Mouse (Mus musculus) stomach, embryonic 14.5 days (tissue): Measurements from ENCODE around the gene Vangl1. TPM values are rescaled to one million over a fixed set of nuclear protein-coding genes. Genes with fewer than 3 reads are reported as not detected.
A peak's percentile ranks its signal among the peaks of the same experiment; 100 is the strongest.

ENCODE experiments used
- ATAC-seq: fragments of 200-750 bp; cut with Nextera tagmentation; 2 replicates; pipeline ENCODE4 v1.8.0; 2017; ENCODE audit warnings: low read depth, moderate TSS enrichment; ENCODE audit not compliant: insufficient number of reproducible peaks, insufficient read depth, low FRiP score
- H3K27ac ChIP-seq: fragments of 300-500 bp; sonication (generic); 2 replicates; pipeline ENCODE4 v1.5.1; 2014; ENCODE audit warnings: mild to moderate bottlenecking, low read length, moderate library complexity, mixed read lengths
- H3K27me3 ChIP-seq: fragments of 300-500 bp; sonication (generic); 2 replicates; pipeline ENCODE4 v1.6.1; 2014; ENCODE audit warnings: low read length, control low read depth, mixed read lengths; ENCODE audit not compliant: control insufficient read depth, insufficient read depth
- H3K36me3 ChIP-seq: fragments of 300-500 bp; sonication (generic); 2 replicates; pipeline ENCODE4 v1.6.1; 2014; ENCODE audit warnings: mild to moderate bottlenecking, control low read depth, low read length, moderate library complexity, mixed read lengths; ENCODE audit not compliant: control insufficient read depth, insufficient read depth
- H3K4me1 ChIP-seq: fragments of 300-500 bp; sonication (generic); 2 replicates; pipeline ENCODE4 v1.6.1; 2014; ENCODE audit warnings: low read length, control low read depth, mixed read lengths; ENCODE audit not compliant: control insufficient read depth, insufficient read depth
- H3K4me2 ChIP-seq: fragments of 300-500 bp; sonication (generic); replicated peaks from 2 replicates; pipeline ENCODE4 v1.6.1; 2014; ENCODE audit warnings: low read depth, low read length, control low read depth
- H3K4me3 ChIP-seq: fragments of 300-500 bp; sonication (generic); 2 replicates; pipeline ENCODE4 v1.5.1; 2014; ENCODE audit warnings: low read depth, low read length, control low read depth
- H3K9ac ChIP-seq: fragments of 300-500 bp; sonication (generic); replicated peaks from 2 replicates; pipeline ENCODE4 v1.6.1; 2014; ENCODE audit warnings: low read depth, mild to moderate bottlenecking, control low read depth, low read length, moderate library complexity, mixed read lengths
- H3K9me3 ChIP-seq: fragments of 300-500 bp; sonication (generic); 2 replicates; pipeline ENCODE4 v1.6.1; 2016; ENCODE audit warnings: low read depth, low read length, control low read depth; ENCODE audit not compliant: control insufficient read depth
- WGBS: fragments of 180-500 bp; shearing (Covaris S2); extraction: QIAGEN DNeasy Blood & Tissue Kit; methylation state at CpG from one replicate; pipeline ENCODE4 v1.1.7; 2014; 5-methylcytosine and 5-hydroxymethylcytosine counted together
- polyA plus RNA-seq: library from polyadenylated mRNA; unstranded; fragments of >200 nt; fragmentation: Nextera tagmentation; extraction: Ambion mirVana; gene quantifications from 2 replicates; pipeline ENCODE4 v1.2.1, GENCODE M21; 2014

Vangl1 gene
- polyA plus RNA-seq, 1 experiment from 2014 or later = 29.5 TPM

DNA sequence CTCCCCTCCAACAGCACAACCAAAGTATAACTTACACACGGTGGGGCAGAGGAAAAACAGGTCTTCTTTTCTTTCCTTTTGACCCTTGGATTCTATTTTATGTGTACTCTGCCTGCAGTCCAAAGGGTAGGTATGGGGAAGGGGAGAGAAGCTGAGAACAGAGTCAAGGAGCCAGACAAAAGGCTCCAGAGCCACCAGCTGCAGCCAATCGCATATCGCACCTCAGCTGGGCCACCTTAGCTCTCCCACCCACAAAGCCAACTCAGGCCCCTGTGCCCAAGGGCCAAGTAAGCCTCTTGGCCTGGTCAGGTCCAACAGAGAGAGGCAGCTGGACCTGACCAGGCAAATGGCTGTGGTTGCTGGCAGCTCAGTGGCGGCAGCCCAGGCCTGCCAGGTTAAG lies 52.0 kb downstream of the Vangl1 start:
- Histone ChIP-seq H3K27me3 (no peaks in the 10 kb centered on the region), H3K36me3 (peaks cover 8% of the 10 kb centered on the region), H3K9me3 (no peaks in the 10 kb centered on the region), H3K4me1 (peaks cover 5% of the 10 kb centered on the region; the same call in 1 of the 2 replicates), H3K27ac (peak overlapping the region; percentile 84), H3K9ac (no peak overlapping the region), H3K4me2 (peak overlapping the region; percentile 18; the same call in 1 of the 2 replicates), H3K4me3 (no peak overlapping the region)
- WGBS = 39% methylated on average over 4 of the region's 4 CpGs
- ATAC-seq = no peak

DNA sequence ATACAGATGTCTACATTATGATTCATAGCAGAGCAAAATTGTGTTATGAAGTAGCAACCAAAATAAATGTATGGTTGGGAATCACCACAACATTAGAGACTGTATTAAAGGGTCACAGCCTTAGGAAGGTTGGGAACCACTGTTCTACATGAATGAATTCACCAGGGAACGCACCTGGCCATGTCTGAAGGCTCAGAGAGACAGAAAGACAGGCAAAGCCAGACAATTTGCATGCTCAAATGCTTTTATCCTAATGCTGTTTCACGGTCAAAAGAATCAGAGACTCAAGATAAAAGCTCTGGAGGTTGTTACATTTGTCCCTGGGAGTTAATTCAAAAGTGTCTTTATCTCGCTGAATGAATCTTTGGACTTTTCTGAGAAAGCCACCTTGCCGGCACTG lies 52.6 kb downstream of the Vangl1 start:
- H3K9ac ChIP-seq = no peak overlapping the region
- peak overlapping the region; percentile 84 for H3K27ac ChIP-seq
- 63% methylated on average over 4 of the region's 4 CpGs for WGBS
- no peak overlapping the region for H3K4me2 ChIP-seq
- no peak for ATAC-seq
- H3K9me3 ChIP-seq = no peaks in the 10 kb centered on the region
- H3K4me1 ChIP-seq = peaks cover 5% of the 10 kb centered on the region; the same call in 1 of the 2 replicates
- H3K4me3 ChIP-seq = no peak overlapping the region
- H3K36me3 ChIP-seq = peaks cover 3% of the 10 kb centered on the region; the same call in 1 of the 2 replicates
- no peaks in the 10 kb centered on the region for H3K27me3 ChIP-seq

DNA sequence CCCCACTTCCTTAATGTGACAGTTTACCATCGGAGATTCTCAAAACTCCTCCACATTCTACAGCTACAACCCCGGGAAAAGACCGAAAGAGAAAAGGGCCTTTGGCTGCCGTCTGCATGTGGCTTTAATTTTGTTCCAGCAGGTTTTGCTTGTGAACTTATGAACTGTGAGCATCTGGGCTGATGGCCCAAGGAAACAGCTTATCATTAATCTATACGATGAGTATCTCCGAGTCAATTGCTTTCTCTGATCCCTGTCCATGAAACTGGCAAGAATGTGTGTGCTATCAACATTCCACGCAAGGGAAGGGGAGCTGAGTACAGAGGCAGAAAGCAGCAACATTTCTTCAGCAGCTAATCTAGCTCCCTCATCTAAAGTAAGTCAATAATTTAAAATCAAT lies 54.6 kb downstream of the Vangl1 start:
- Histone ChIP-seq H3K4me3 (no peak overlapping the region), H3K4me2 (no peak overlapping the region), H3K36me3 (no peaks in the 10 kb centered on the region), H3K9me3 (no peaks in the 10 kb centered on the region), H3K27me3 (no peaks in the 10 kb centered on the region), H3K4me1 (peaks cover 5% of the 10 kb centered on the region; the same call in 1 of the 2 replicates), H3K9ac (no peak overlapping the region), H3K27ac (no peak overlapping the region)
- ATAC-seq = no peak
- 26% methylated on average over 7 of the region's 7 CpGs for WGBS

DNA sequence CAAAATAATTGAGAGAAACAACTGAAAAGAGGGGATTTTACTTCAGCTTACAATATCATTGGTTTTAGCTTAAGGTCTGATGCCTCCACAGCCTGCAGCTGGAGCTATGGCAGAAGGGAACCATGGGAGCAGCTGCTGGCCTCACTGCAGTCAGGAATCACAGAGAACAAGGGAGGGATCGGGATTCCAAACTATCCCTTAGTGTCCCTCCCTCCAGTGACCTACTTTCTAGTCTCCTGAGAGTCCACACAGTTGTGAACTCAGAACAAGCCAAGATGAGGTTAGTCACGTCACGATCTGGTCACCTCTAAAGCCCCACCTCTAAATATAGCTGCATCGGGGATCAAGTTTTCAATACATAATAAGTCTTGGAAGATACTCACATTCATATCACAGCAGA lies 57.3 kb downstream of the Vangl1 start:
- WGBS = 80% methylated on average over 4 of the region's 4 CpGs

DNA sequence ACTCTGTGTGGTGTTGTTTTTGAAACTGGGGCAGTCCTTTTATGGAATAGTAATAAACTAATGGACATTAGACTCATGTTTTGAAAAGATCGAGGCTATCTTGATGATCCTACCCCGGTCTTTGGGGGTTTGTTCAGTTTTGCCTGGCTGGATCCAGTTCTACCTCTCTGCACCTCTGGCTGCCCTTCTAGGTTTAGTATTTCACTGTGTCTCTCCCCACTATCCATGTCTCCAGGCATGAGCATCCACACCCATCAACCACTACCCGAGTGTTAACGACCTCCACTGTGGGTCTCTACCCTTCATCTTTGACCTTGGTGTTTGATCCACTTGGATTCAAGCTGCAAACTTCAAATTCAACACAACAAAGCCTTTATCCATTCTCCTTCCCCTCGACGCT lies 58.1 kb downstream of the Vangl1 start:
- Histone ChIP-seq H3K36me3 (no peaks in the 10 kb centered on the region), H3K4me1 (no peaks in the 10 kb centered on the region; the same call in 1 of the 2 replicates), H3K27me3 (no peaks in the 10 kb centered on the region), H3K9me3 (no peaks in the 10 kb centered on the region), H3K4me2 (no peak overlapping the region), H3K9ac (no peak overlapping the region), H3K27ac (no peak overlapping the region), H3K4me3 (no peak overlapping the region)
- 83% methylated on average over 6 of the region's 6 CpGs for WGBS
- no peak for ATAC-seq

More for the DNA sequence above, 57.3 kb downstream of the Vangl1 start:
- no peaks in the 10 kb centered on the region for H3K36me3 ChIP-seq
- no peaks in the 10 kb centered on the region for H3K27me3 ChIP-seq
- no peak overlapping the region for H3K9ac ChIP-seq
- no peak overlapping the region for H3K4me3 ChIP-seq
- H3K4me2 ChIP-seq = no peak overlapping the region
- no peaks in the 10 kb centered on the region for H3K9me3 ChIP-seq
- ATAC-seq = no peak
- H3K4me1 ChIP-seq = no peaks in the 10 kb centered on the region; the same call in 1 of the 2 replicates
- no peak overlapping the region for H3K27ac ChIP-seq

DNA sequence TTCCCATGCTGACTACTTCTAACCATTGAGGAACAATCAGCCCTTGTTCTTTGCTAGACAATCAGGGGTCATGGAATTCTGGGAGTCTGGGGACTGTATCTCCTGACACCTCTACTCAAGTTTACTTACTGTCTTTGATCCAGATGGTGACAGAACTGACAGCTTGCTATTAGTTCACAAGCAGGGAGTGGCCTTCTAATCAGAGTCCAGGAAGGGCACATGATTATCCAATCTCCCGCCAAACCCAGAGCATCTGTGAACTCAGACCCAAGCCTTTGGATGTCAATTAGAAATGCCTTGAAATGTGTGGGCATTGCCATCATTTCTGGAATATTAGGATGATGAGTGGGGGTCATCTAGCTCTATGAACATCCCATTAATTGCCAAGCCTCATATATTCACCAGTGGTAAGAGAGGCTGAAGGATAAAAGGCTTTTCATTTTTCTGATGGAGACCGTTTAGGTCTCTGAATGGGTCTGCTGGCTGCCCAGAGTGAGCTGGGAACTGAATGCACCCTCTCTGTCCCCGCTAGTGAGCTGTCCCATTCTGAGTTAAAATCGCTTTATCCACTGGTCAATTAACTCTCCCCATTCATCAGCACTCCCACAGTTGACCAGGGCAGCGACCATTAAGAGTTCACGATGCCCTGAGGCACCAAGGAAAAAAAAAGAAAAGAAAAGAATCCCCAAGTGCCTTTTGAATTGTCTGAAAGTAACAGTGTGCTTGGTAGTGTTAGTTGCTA lies 58.7 kb downstream of the Vangl1 start:
- H3K4me1 ChIP-seq = no peaks in the 10 kb centered on the region; the same call in 1 of the 2 replicates
- no peaks in the 10 kb centered on the region for H3K9me3 ChIP-seq
- no peak overlapping the region for H3K27ac ChIP-seq
- ATAC-seq = no peak
- no peaks in the 10 kb centered on the region for H3K27me3 ChIP-seq
- H3K36me3 ChIP-seq = no peaks in the 10 kb centered on the region
- H3K4me3 ChIP-seq = no peak overlapping the region
- H3K4me2 ChIP-seq = no peak overlapping the region
- WGBS = 64% methylated on average over 6 of the region's 6 CpGs
- no peak overlapping the region for H3K9ac ChIP-seq

DNA sequence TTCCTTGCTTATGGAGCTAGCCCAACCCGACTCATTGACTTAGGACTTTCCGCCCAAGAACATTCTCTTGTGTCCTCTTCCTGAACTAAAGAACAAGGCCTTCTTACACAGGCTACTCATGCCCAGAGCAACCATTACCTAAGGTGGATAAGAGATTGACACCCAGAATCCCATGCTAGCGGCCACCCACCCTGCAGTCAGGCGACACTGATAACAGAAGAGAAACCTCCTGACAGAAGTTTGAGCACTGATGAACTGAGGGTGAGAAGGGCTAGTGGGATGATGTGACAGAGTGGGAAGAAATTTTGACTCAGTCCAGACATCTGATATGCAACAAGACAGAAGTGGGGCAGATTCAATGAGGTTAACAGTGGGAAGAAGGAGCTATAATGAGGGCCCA lies 60.1 kb downstream of the Vangl1 start:
- Histone ChIP-seq H3K4me3 (no peak overlapping the region), H3K36me3 (no peaks in the 10 kb centered on the region), H3K4me1 (no peaks in the 10 kb centered on the region; the same call in 1 of the 2 replicates), H3K4me2 (no peak overlapping the region), H3K27me3 (no peaks in the 10 kb centered on the region), H3K9ac (no peak overlapping the region), H3K27ac (no peak overlapping the region), H3K9me3 (no peaks in the 10 kb centered on the region)
- ATAC-seq = peak; percentile 38; the same call in 1 of the 2 replicates
- 94% methylated on average over 4 of the region's 4 CpGs for WGBS

DNA sequence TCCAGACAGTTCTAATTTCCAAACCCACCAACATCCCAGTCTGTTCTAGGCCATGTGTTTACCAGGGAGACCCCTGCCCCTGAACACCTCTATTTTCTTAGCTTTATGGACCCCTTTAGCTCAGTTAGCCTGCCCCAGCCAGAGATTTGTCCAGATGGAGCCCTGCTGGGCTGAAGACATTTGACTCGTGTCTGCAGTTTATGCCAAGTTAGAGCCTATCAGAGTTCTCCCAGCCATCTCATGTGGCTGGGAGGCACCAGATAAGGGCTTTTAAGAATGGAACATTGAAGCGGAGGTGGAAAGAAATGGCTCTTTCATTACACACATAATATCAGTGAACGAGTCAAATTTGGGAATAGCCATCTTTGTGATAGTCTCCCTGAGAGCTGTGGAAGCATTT lies 61.0 kb downstream of the Vangl1 start:
- Histone ChIP-seq H3K27ac (no peak overlapping the region), H3K27me3 (no peaks in the 10 kb centered on the region), H3K4me2 (no peak overlapping the region), H3K9ac (no peak overlapping the region), H3K9me3 (no peaks in the 10 kb centered on the region), H3K36me3 (no peaks in the 10 kb centered on the region), H3K4me3 (no peak overlapping the region), H3K4me1 (no peaks in the 10 kb centered on the region)
- WGBS = 79% methylated on average over 3 of the region's 3 CpGs
- no peak for ATAC-seq

DNA sequence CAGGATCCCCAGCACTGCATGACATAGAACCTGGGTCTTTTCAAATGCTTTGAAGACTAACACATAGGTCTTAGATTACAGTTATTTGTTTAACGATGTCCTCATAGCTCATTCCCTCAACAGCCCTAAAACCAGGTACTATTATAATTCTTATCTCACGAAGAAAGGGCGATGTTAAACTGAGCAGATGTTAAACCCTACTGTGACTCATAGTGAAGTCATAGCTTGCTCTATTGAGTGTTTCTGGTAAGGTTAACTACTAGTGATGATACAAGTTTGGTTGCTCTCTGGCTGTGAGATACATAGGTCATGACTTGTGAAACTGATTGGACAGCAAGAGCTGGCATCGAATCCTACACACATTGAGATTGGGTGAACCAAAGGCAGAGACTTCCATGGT lies 61.5 kb downstream of the Vangl1 start:
- H3K27ac ChIP-seq = no peak overlapping the region
- H3K4me1 ChIP-seq = no peaks in the 10 kb centered on the region
- no peaks in the 10 kb centered on the region for H3K36me3 ChIP-seq
- no peak for ATAC-seq
- H3K9me3 ChIP-seq = no peaks in the 10 kb centered on the region
- WGBS = 87% methylated on average over 4 of the region's 4 CpGs
- no peaks in the 10 kb centered on the region for H3K27me3 ChIP-seq
- H3K9ac ChIP-seq = no peak overlapping the region
- H3K4me2 ChIP-seq = no peak overlapping the region
- no peak overlapping the region for H3K4me3 ChIP-seq
